Mouse (Mus musculus): ENCODE results near the gene Man1b1.

GRCm38 (mm10) chr2:25326036-25326435 lies 6.1 kb upstream of the Man1b1 start:
- TF ChIP-seq EP300 (optimal IDR thresholded peaks at IDR 0.05) (no peak), CTCF (IDR thresholded peaks at IDR 0.05; ENCODE audit: low read depth) (no peak)
